Comparison of ENCODE assay signal across 7 mouse cellular contexts in genomic region chr13:61803763-61804162, GRCm38 (mm10).
DNase-seq lines count a peak whose midpoint lies in the region; ATAC-seq and TF ChIP-seq lines count a peak whose summit lies in the region.
"Not testable (repeated sequence)": the region's sequence is repeated elsewhere in the genome, so short reads cannot be mapped to it uniquely, and the experiment has no call there.

No protein-coding gene starts in this region.

- H3K36me3 ChIP-seq in embryonic facial prominence, embryonic 11.5 days (replicated peaks; ENCODE audit: control insufficient read depth, insufficient read depth, low read depth, low read length); forebrain, postnatal 0 days (ENCODE audit: insufficient read depth); hindbrain, embryonic 11.5 days (ENCODE audit: control insufficient read depth, insufficient read depth, low read length); kidney, embryonic 15.5 days; liver, embryonic 13.5 days; midbrain, embryonic 10.5 days; neural tube, embryonic 15.5 days: not testable (repeated sequence)

- not testable (repeated sequence) for DNase-seq in embryonic facial prominence, embryonic 11.5 days (ENCODE audit: low spot score); forebrain, postnatal 0 days; hindbrain, embryonic 11.5 days (ENCODE audit: low spot score); liver, embryonic 13.5 days; midbrain, embryonic 10.5 days (ENCODE audit: low spot score)

- H3K4me1 ChIP-seq in embryonic facial prominence, embryonic 11.5 days (ENCODE audit: control insufficient read depth, insufficient read depth, low read length); forebrain, postnatal 0 days (ENCODE audit: insufficient read depth); hindbrain, embryonic 11.5 days (replicated peaks; ENCODE audit: control insufficient read depth, insufficient read depth, low read length); kidney, embryonic 15.5 days; liver, embryonic 13.5 days (replicated peaks); midbrain, embryonic 10.5 days; neural tube, embryonic 15.5 days: not testable (repeated sequence)

- WGBS in embryonic facial prominence, embryonic 11.5 days = 25% methylated on average over 5 of the region's 5 CpGs
- 27% methylated on average over 5 of the region's 5 CpGs for WGBS in forebrain, postnatal 0 days
- WGBS in hindbrain, embryonic 11.5 days = 35% methylated on average over 5 of the region's 5 CpGs
- 15% methylated on average over 5 of the region's 5 CpGs for WGBS in kidney, embryonic 15.5 days
- 16% methylated on average over 5 of the region's 5 CpGs for WGBS in liver, embryonic 13.5 days (ENCODE audit: insufficient replicate concordance)
- 32% methylated on average over 5 of the region's 5 CpGs for WGBS in midbrain, embryonic 10.5 days
- whole genome bisulfite sequencing in neural tube, embryonic 15.5 days = 35% methylated on average over 5 of the region's 5 CpGs

- not testable (repeated sequence) for H3K9ac ChIP-seq in embryonic facial prominence, embryonic 11.5 days (replicated peaks; ENCODE audit: low read length); forebrain, postnatal 0 days; kidney, embryonic 15.5 days
- H3K9ac ChIP-seq in hindbrain, embryonic 11.5 days (ENCODE audit: low read depth, low read length) = 0 out of 2 replicates have a peak overlapping the region, but pooled peaks have one; percentile 11
- H3K9ac ChIP-seq in liver, embryonic 13.5 days = peak overlapping the region; percentile 82; the same call in 1 of the 2 replicates
- peak overlapping the region; percentile 60; the same call in 1 of the 2 replicates for H3K9ac ChIP-seq in neural tube, embryonic 15.5 days (replicated peaks)

- not testable (repeated sequence) for ATAC-seq in embryonic facial prominence, embryonic 11.5 days (replicated peaks; ENCODE audit: insufficient number of reproducible peaks, low FRiP score, low TSS enrichment, low read depth); forebrain, postnatal 0 days; hindbrain, embryonic 11.5 days (ENCODE audit: low FRiP score); kidney, embryonic 15.5 days (replicated peaks; ENCODE audit: low FRiP score); neural tube, embryonic 15.5 days (ENCODE audit: low FRiP score)
- ATAC-seq in liver, embryonic 13.5 days (ENCODE audit: low read depth) = peak; percentile 60; the same call in 1 of the 2 replicates

- TF ChIP-seq CTCF in forebrain, postnatal 0 days (IDR thresholded peaks at IDR 0.05; ENCODE audit: low read depth) = not testable (repeated sequence)

- peak overlapping the region; percentile 53 for H3K4me3 ChIP-seq in embryonic facial prominence, embryonic 11.5 days (ENCODE audit: low read depth, low read length)
- peak overlapping the region; percentile 43 for H3K4me3 ChIP-seq in forebrain, postnatal 0 days (ENCODE audit: low read depth, low read length)
- peak overlapping the region; percentile 36 for H3K4me3 ChIP-seq in hindbrain, embryonic 11.5 days (ENCODE audit: low read depth, low read length)
- H3K4me3 ChIP-seq in kidney, embryonic 15.5 days (replicated peaks) = peak overlapping the region; percentile 67
- peak overlapping the region; percentile 76 for H3K4me3 ChIP-seq in liver, embryonic 13.5 days (replicated peaks)
- peak overlapping the region; percentile 67 for H3K4me3 ChIP-seq in midbrain, embryonic 10.5 days
- H3K4me3 ChIP-seq in neural tube, embryonic 15.5 days (replicated peaks) = peak overlapping the region; percentile 65

- not testable (repeated sequence) for H3K27me3 ChIP-seq in embryonic facial prominence, embryonic 11.5 days (ENCODE audit: control insufficient read depth, insufficient read depth, low read length); forebrain, postnatal 0 days (ENCODE audit: insufficient read depth, low read length); hindbrain, embryonic 11.5 days (ENCODE audit: control insufficient read depth, insufficient read depth, low read length); kidney, embryonic 15.5 days; liver, embryonic 13.5 days; midbrain, embryonic 10.5 days (ENCODE audit: low read depth, poor library complexity, severe bottlenecking); neural tube, embryonic 15.5 days (replicated peaks)

- peak overlapping the region; percentile 8; the same call in 1 of the 2 replicates for H3K4me2 ChIP-seq in embryonic facial prominence, embryonic 11.5 days (ENCODE audit: low read depth, low read length)
- peak overlapping the region; percentile 57 for H3K4me2 ChIP-seq in forebrain, postnatal 0 days (ENCODE audit: low read depth)
- not testable (repeated sequence) for H3K4me2 ChIP-seq in hindbrain, embryonic 11.5 days (replicated peaks; ENCODE audit: low read depth, low read length)
- H3K4me2 ChIP-seq in kidney, embryonic 15.5 days = peak overlapping the region; percentile 60
- H3K4me2 ChIP-seq in liver, embryonic 13.5 days = peak overlapping the region; percentile 67
- peak overlapping the region; percentile 66 for H3K4me2 ChIP-seq in neural tube, embryonic 15.5 days

- not testable (repeated sequence) for H3K9me3 ChIP-seq in embryonic facial prominence, embryonic 11.5 days (replicated peaks; ENCODE audit: control insufficient read depth, low read length); forebrain, postnatal 0 days (ENCODE audit: low read length); hindbrain, embryonic 11.5 days (ENCODE audit: control insufficient read depth, low read length); kidney, embryonic 15.5 days (replicated peaks); liver, embryonic 13.5 days (replicated peaks); midbrain, embryonic 10.5 days (replicated peaks); neural tube, embryonic 15.5 days (replicated peaks)

- not testable (repeated sequence) for H3K27ac ChIP-seq in embryonic facial prominence, embryonic 11.5 days (replicated peaks; ENCODE audit: low read depth, low read length); forebrain, postnatal 0 days (ENCODE audit: low read depth, low read length); hindbrain, embryonic 11.5 days (ENCODE audit: low read depth, low read length); kidney, embryonic 15.5 days; liver, embryonic 13.5 days; midbrain, embryonic 10.5 days (replicated peaks); neural tube, embryonic 15.5 days (replicated peaks)
